Mouse (Mus musculus): ENCODE results near the gene Arx. TPM values are rescaled to one million over a fixed set of nuclear protein-coding genes. Genes with fewer than 3 reads are reported as not detected.

The Arx gene
- polyA plus RNA-seq, 1 experiment from 2014 or later = 0.69 TPM

DNA sequence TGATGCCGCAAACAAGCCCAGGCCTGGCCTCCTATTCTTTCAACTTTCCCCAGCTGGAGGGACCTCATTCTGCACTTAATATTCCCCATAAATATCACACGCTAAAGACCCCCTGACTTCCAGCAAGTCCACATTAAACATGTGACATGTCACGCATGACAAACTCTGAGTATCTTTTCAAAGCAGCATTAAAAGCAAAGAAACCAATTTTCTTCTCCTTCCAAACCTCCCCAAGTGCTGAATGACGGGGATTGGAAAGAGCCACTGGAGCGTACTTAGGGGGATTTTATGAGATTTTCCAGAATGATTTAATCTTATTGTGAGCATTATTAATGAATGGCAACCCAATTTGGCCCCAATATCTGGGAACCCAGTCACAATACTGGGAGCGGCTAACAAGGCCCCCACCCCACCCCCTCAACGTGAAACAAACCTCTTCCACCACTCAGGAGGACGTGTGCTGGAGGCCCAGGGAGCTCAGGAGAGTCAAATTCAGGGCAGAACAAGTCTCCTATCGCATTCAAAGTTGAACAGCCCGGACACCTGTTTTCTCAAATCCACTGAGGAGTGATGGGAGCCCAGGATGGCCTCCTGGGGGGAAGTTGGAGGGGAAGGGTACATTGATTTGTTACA lies 14.1 kb downstream of the Arx start:
- Histone ChIP-seq H3K9ac (ENCODE audit: low read depth, low read length) (no peak overlapping the region), H3K27ac (ENCODE audit: low read depth, low read length) (no peak overlapping the region), H3K9me3 (ENCODE audit: control insufficient read depth, low read length) (no peaks in the 10 kb centered on the region), H3K4me2 (no peak overlapping the region), H3K36me3 (ENCODE audit: control insufficient read depth, insufficient read depth, low read length) (no peaks in the 10 kb centered on the region), H3K27me3 (replicated peaks; ENCODE audit: control insufficient read depth, insufficient read depth, low read length) (peaks cover 78% of the 10 kb centered on the region), H3K4me3 (ENCODE audit: low read depth, low read length) (no peak overlapping the region), H3K4me1 (replicated peaks; ENCODE audit: control insufficient read depth, insufficient read depth, low read length) (no peaks in the 10 kb centered on the region)
- 26% methylated on average over 10 of the region's 10 CpGs for WGBS
- ATAC-seq (replicated peaks; ENCODE audit: low FRiP score) (no peak), DNase-seq (ENCODE audit: low spot score) (no peak)

DNA sequence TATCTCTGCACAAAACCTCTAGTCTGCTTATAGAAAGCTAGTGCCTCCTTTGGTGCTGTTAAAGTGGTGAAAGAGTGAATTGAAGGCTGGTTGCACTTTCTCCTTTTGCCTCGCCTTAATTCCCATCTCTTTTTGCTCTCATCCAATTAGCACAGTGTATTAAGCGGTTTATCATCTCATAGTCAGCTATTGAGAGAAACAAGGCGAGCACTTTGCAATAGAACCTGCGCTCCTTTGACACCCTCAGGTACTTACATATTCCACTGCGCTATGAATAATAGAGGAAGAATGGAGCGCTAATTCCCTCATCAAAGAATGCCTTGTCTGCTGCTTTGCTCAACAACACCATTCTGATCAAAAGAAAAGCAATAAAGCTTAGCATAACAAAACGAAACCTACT lies 15.6 kb downstream of the Arx start:
- Histone ChIP-seq H3K9me3 (ENCODE audit: control insufficient read depth, low read length) (no peaks in the 10 kb centered on the region), H3K9ac (ENCODE audit: low read depth, low read length) (no peak overlapping the region), H3K4me2 (no peak overlapping the region), H3K27me3 (replicated peaks; ENCODE audit: control insufficient read depth, insufficient read depth, low read length) (peaks cover 63% of the 10 kb centered on the region), H3K27ac (ENCODE audit: low read depth, low read length) (no peak overlapping the region), H3K36me3 (ENCODE audit: control insufficient read depth, insufficient read depth, low read length) (no peaks in the 10 kb centered on the region), H3K4me3 (ENCODE audit: low read depth, low read length) (no peak overlapping the region), H3K4me1 (replicated peaks; ENCODE audit: control insufficient read depth, insufficient read depth, low read length) (no peaks in the 10 kb centered on the region)
- WGBS = 11% methylated on average over 7 of the region's 7 CpGs
- ATAC-seq (replicated peaks; ENCODE audit: low FRiP score) (no peak), DNase-seq (ENCODE audit: low spot score) (no peak)

DNA sequence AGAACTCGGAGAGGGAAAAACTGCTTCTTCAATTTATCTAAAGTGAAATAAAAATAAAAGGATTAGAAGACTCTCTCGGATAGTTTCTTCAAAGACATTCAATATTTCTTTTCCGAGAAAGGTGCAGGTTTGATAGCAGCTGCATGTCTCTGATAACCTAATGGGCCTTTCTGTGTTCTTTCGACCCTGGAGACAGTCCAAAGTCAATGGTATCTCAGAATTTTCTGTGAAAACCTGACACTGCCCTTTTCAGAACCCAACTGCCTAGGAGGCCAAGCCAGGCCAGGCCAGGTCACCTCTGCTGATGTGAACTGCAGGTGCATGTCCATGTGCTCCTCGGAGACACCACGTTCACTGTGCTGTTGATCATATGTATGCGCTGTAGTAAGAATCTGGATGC lies 19.5 kb downstream of the Arx start:
- no peaks in the 10 kb centered on the region for H3K36me3 ChIP-seq (ENCODE audit: control insufficient read depth, insufficient read depth, low read length)
- ATAC-seq (replicated peaks; ENCODE audit: low FRiP score) = no peak
- no peaks in the 10 kb centered on the region for H3K4me1 ChIP-seq (replicated peaks; ENCODE audit: control insufficient read depth, insufficient read depth, low read length)
- H3K4me2 ChIP-seq = no peak overlapping the region
- H3K27me3 ChIP-seq (replicated peaks; ENCODE audit: control insufficient read depth, insufficient read depth, low read length) = peaks cover 24% of the 10 kb centered on the region
- no peak overlapping the region for H3K4me3 ChIP-seq (ENCODE audit: low read depth, low read length)
- no peak overlapping the region for H3K27ac ChIP-seq (ENCODE audit: low read depth, low read length)
- 80% methylated on average over 7 of the region's 7 CpGs for WGBS
- H3K9me3 ChIP-seq (ENCODE audit: control insufficient read depth, low read length) = no peaks in the 10 kb centered on the region
- DNase-seq (ENCODE audit: low spot score) = no peak
- no peak overlapping the region for H3K9ac ChIP-seq (ENCODE audit: low read depth, low read length)

DNA sequence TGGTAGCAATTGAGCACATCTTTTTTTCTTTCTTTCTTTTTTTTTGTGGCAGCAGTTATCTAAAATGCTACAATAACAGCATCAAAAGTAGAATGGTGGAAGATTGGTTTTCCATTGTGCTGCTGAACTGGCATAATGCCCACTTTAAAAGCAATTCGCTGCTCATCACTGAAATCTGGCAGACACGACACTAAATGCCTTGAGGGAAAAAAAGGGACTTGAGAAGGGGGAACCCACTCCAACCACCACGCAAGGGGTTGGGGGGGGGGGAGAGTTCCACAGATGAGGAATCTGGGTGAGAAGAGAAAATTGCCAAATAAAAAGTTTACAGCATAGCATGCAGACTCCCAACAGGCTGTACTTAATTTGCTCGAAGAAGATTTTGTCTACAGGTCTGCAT lies 31.3 kb downstream of the Arx start:
- Histone ChIP-seq H3K4me3 (ENCODE audit: low read depth, low read length) (no peak overlapping the region), H3K4me1 (replicated peaks; ENCODE audit: control insufficient read depth, insufficient read depth, low read length) (no peaks in the 10 kb centered on the region), H3K4me2 (no peak overlapping the region), H3K36me3 (ENCODE audit: control insufficient read depth, insufficient read depth, low read length) (no peaks in the 10 kb centered on the region), H3K9ac (ENCODE audit: low read depth, low read length) (no peak overlapping the region), H3K9me3 (ENCODE audit: control insufficient read depth, low read length) (no peaks in the 10 kb centered on the region), H3K27me3 (replicated peaks; ENCODE audit: control insufficient read depth, insufficient read depth, low read length) (no peaks in the 10 kb centered on the region), H3K27ac (ENCODE audit: low read depth, low read length) (no peak overlapping the region)
- WGBS = 87% methylated on average over 4 of the region's 4 CpGs
- ATAC-seq (replicated peaks; ENCODE audit: low FRiP score) = no peak
- no peak for DNase-seq (ENCODE audit: low spot score)

DNA sequence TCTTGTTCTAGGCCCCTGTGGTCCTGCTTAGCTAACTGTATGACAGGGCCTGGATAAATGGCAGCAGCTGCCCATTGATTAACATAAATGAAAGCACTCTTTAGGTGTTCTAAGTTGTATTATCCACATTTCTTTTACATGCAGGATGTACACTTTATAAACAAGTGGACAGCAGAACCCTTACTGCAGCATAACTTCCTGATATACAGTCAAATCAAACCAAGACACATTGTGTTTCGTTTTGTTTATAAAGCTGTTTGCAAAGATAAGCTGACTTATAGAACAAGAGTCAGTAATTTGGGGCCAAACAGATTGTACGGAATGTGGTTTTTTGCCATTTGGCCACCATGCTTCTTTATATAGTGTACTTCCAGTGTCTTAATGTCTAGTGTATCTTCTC lies 33.7 kb downstream of the Arx start:
- ATAC-seq (replicated peaks; ENCODE audit: low FRiP score) (no peak), DNase-seq (ENCODE audit: low spot score) (no peak)
- no peaks in the 10 kb centered on the region for H3K4me1 ChIP-seq (replicated peaks; ENCODE audit: control insufficient read depth, insufficient read depth, low read length)

DNA sequence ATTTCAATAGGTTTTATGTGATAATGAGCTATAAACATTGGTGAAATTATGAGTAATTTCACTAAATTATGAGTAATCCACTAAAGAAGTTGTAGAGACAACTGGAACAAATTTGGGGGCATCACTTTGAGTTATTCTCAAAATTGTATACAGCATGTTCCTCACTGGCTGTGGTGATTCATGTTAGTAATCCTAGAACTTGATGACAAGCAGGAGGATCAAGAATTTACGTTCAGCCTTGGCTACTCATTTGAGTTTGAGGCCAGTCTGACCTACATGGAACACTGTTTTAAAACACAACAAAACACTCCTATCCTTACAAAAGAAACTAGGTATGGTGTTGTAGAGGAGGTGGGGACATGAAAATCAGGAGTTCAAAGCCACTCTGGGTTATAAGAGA lies 35.1 kb downstream of the Arx start:
- WGBS = 78% methylated on average over 1 of the region's 1 CpGs
- H3K27ac ChIP-seq (ENCODE audit: low read depth, low read length) = no peak overlapping the region
- no peaks in the 10 kb centered on the region for H3K4me1 ChIP-seq (replicated peaks; ENCODE audit: control insufficient read depth, insufficient read depth, low read length)
- H3K27me3 ChIP-seq (replicated peaks; ENCODE audit: control insufficient read depth, insufficient read depth, low read length) = no peaks in the 10 kb centered on the region
- no peak overlapping the region for H3K4me2 ChIP-seq
- ATAC-seq (replicated peaks; ENCODE audit: low FRiP score) (no peak), DNase-seq (ENCODE audit: low spot score) (no peak)
- H3K36me3 ChIP-seq (ENCODE audit: control insufficient read depth, insufficient read depth, low read length) = no peaks in the 10 kb centered on the region
- H3K9me3 ChIP-seq (ENCODE audit: control insufficient read depth, low read length) = no peaks in the 10 kb centered on the region
- no peak overlapping the region for H3K4me3 ChIP-seq (ENCODE audit: low read depth, low read length)
- H3K9ac ChIP-seq (ENCODE audit: low read depth, low read length) = no peak overlapping the region

More for the DNA sequence above, 33.7 kb downstream of the Arx start:
- Histone ChIP-seq H3K4me2 (no peak overlapping the region), H3K9ac (ENCODE audit: low read depth, low read length) (no peak overlapping the region), H3K27ac (ENCODE audit: low read depth, low read length) (no peak overlapping the region), H3K27me3 (replicated peaks; ENCODE audit: control insufficient read depth, insufficient read depth, low read length) (no peaks in the 10 kb centered on the region), H3K36me3 (ENCODE audit: control insufficient read depth, insufficient read depth, low read length) (no peaks in the 10 kb centered on the region), H3K9me3 (ENCODE audit: control insufficient read depth, low read length) (no peaks in the 10 kb centered on the region), H3K4me3 (ENCODE audit: low read depth, low read length) (no peak overlapping the region)
- 62% methylated on average over 2 of the region's 2 CpGs for WGBS
